Mouse (Mus musculus) frontal cortex, postnatal 10 days (tissue): ENCODE measurements around the gene Il33.
"Not testable (repeated sequence)": the region's sequence is repeated elsewhere in the genome, so short reads cannot be mapped to it uniquely, and the experiment has no call there.

Experiments
- DNase-seq, 2 experiments: peaks; one replicate each; pipeline ENCODE4 v3.0.0; 2022; ENCODE audit warnings: low spot score in 2 of 2, mixed read lengths in 1 of 2

Il33 gene

GRCm38 (mm10) chr19:29940239-29940638 lies 15.3 kb downstream of the Il33 start:
- DNase-seq: no peak

- DNase-seq: no peak
Observed at GRCm38 (mm10) chr19:29941208-29941607, 16.3 kb downstream of the Il33 start.

GRCm38 (mm10) chr19:29942358-29942757 lies 17.4 kb downstream of the Il33 start:
- DNase-seq: no peak

- no peak for DNase-seq
Observed at GRCm38 (mm10) chr19:29944426-29944825, 19.5 kb downstream of the Il33 start.

GRCm38 (mm10) chr19:29944935-29945334 lies 20.0 kb downstream of the Il33 start:
- not testable (repeated sequence) for DNase-seq

GRCm38 (mm10) chr19:29945557-29946422 lies 20.9 kb downstream of the Il33 start:
- DNase-seq: no peak

- no peak for DNase-seq
Observed at GRCm38 (mm10) chr19:29946423-29946716, 21.5 kb downstream of the Il33 start.

- DNase-seq: no peak
Observed at GRCm38 (mm10) chr19:29947056-29947455, 22.1 kb downstream of the Il33 start.

GRCm38 (mm10) chr19:29947891-29948801 lies 23.2 kb downstream of the Il33 start:
- DNase-seq: peak; percentile 56 to 65

GRCm38 (mm10) chr19:29952538-29952937 lies 27.6 kb downstream of the Il33 start:
- no peak for DNase-seq

- DNase-seq: no peak
Observed at GRCm38 (mm10) chr19:29953833-29954232, 28.9 kb downstream of the Il33 start.

- DNase-seq: no peak
Observed at GRCm38 (mm10) chr19:29955454-29955853, 30.5 kb downstream of the Il33 start.

GRCm38 (mm10) chr19:29960906-29961305 lies 36.0 kb downstream of the Il33 start:
- DNase-seq: no peak

GRCm38 (mm10) chr19:29961842-29962241 lies 36.9 kb downstream of the Il33 start:
- no peak for DNase-seq

- DNase-seq: no peak
Observed at GRCm38 (mm10) chr19:29963598-29964092, 38.7 kb downstream of the Il33 start.

GRCm38 (mm10) chr19:29967960-29968359 lies 43.0 kb downstream of the Il33 start:
- no peak for DNase-seq

GRCm38 (mm10) chr19:29973396-29973795 lies 48.5 kb downstream of the Il33 start:
- DNase-seq: no peak

GRCm38 (mm10) chr19:29978847-29979246 lies 53.9 kb downstream of the Il33 start:
- no peak for DNase-seq

GRCm38 (mm10) chr19:29979452-29980089 lies 54.7 kb downstream of the Il33 start:
- no peak for DNase-seq

GRCm38 (mm10) chr19:29984208-29985005 lies 59.5 kb downstream of the Il33 start:
- DNase-seq: no peak

GRCm38 (mm10) chr19:29986464-29987091 lies 61.7 kb downstream of the Il33 start:
- DNase-seq: no peak
